Comparison of ENCODE assay signal across 9 mouse cellular contexts in the genomic region with DNA sequence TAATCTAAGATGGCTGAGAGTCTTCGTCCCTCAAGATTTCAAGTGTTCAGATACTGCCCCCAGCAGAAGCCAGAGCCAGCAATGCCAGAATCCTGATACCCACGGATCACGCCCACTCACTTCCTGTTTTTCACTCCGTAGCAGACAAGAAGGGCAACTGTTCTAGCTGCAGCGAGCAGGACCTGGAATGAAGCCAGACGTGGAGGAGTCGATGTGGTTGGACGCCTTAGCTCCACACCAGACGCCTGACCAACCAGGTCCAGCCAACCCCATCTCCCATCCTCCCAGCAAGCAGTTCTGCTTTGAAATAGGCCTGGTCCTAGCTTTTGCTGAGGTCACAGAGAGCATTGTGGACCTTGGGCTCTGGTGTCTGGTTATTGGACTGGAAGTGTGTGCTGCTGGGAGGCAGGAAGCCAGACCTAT. TPM values are rescaled to one million over a fixed set of nuclear protein-coding genes. Genes with fewer than 3 reads are reported as not detected.
DNase-seq lines count a peak whose midpoint lies in the region; ATAC-seq and TF ChIP-seq lines count a peak whose summit lies in the region.
"Had no signal": no experiment of that assay in that cellular context is flagged by ENCODE, and none has a peak within 500 bp of the region (broad histone marks: within the 10 kb centered on the region; RNA-seq: fewer than 3 reads in every experiment).

No protein-coding gene starts in this region.

- H3K4me2 ChIP-seq in hindbrain, postnatal 0 days (ENCODE audit: low read depth, low read length): no peak overlapping the region
- no peak overlapping the region for H3K4me2 ChIP-seq in hindbrain, embryonic 13.5 days
- H3K4me2 ChIP-seq in intestine, postnatal 0 days (replicated peaks; ENCODE audit: low read depth): no peak overlapping the region
- H3K4me2 ChIP-seq in limb, embryonic 13.5 days (replicated peaks): no peak overlapping the region

- ATAC-seq in hindbrain, postnatal 0 days: peak; percentile 40; the same call in 1 of the 2 replicates
- ATAC-seq in hindbrain, embryonic 13.5 days (ENCODE audit: low FRiP score): no peak
- peak; percentile 35; the same call in 1 of the 2 replicates for ATAC-seq in intestine, postnatal 0 days
- ATAC-seq in limb, embryonic 13.5 days (ENCODE audit: low FRiP score, low read depth): peak; percentile 36; the same call in 1 of the 2 replicates

- H3K27me3 ChIP-seq in hindbrain, postnatal 0 days (ENCODE audit: insufficient read depth, low read length): no peaks in the 10 kb centered on the region
- H3K27me3 ChIP-seq in hindbrain, embryonic 13.5 days: no peaks in the 10 kb centered on the region
- no peaks in the 10 kb centered on the region for H3K27me3 ChIP-seq in intestine, postnatal 0 days (replicated peaks; ENCODE audit: control insufficient read depth, insufficient read depth, low read length)
- H3K27me3 ChIP-seq in limb, embryonic 13.5 days: no peaks in the 10 kb centered on the region

- no peaks in the 10 kb centered on the region for H3K36me3 ChIP-seq in hindbrain, postnatal 0 days (ENCODE audit: insufficient read depth, low read length)
- no peaks in the 10 kb centered on the region for H3K36me3 ChIP-seq in hindbrain, embryonic 13.5 days
- no peaks in the 10 kb centered on the region for H3K36me3 ChIP-seq in intestine, postnatal 0 days (ENCODE audit: control insufficient read depth, insufficient read depth)
- H3K36me3 ChIP-seq in limb, embryonic 13.5 days: no peaks in the 10 kb centered on the region

- no peak for TF ChIP-seq CTCF in hindbrain, postnatal 0 days (IDR thresholded peaks at IDR 0.05; ENCODE audit: low read depth)
- TF ChIP-seq CTCF in intestine, postnatal 0 days (IDR thresholded peaks at IDR 0.05; ENCODE audit: low read depth): no peak

- WGBS in hindbrain, postnatal 0 days: 69% methylated on average over 9 of the region's 9 CpGs
- whole genome bisulfite sequencing in hindbrain, embryonic 13.5 days: 87% methylated on average over 9 of the region's 9 CpGs
- 49% methylated on average over 9 of the region's 9 CpGs for WGBS in intestine, postnatal 0 days
- WGBS in limb, embryonic 13.5 days: 63% methylated on average over 9 of the region's 9 CpGs

- H3K4me1 ChIP-seq in hindbrain, postnatal 0 days (ENCODE audit: insufficient read depth, low read length): no peaks in the 10 kb centered on the region
- no peaks in the 10 kb centered on the region for H3K4me1 ChIP-seq in hindbrain, embryonic 13.5 days (replicated peaks)
- H3K4me1 ChIP-seq in intestine, postnatal 0 days (replicated peaks; ENCODE audit: control insufficient read depth, insufficient read depth, low read length): 0 out of 2 replicates have a peak, but pooled peaks cover 5% of the 10 kb centered on the region
- peaks cover 4% of the 10 kb centered on the region; the same call in 1 of the 2 replicates for H3K4me1 ChIP-seq in limb, embryonic 13.5 days

- H3K9ac ChIP-seq in hindbrain, postnatal 0 days (replicated peaks; ENCODE audit: low read length): no peak overlapping the region
- H3K9ac ChIP-seq in hindbrain, embryonic 13.5 days: no peak overlapping the region
- H3K9ac ChIP-seq in intestine, postnatal 0 days (ENCODE audit: low read depth, low read length): no peak overlapping the region
- H3K9ac ChIP-seq in limb, embryonic 13.5 days: no peak overlapping the region

- DNase-seq in hindbrain, postnatal 0 days (ENCODE audit: low spot score): peak; percentile 20
- DNase-seq in gastrocnemius, postnatal 10 days: peak; percentile 37
- DNase-seq in monocyte, adult 2 months (ENCODE audit: low read depth in 1 of 2, low spot score in 2 of 2): peak; percentile 54 to 64
- peak; percentile 66 for DNase-seq in thymus, postnatal 14 days
- no peak for DNase-seq in urinary bladder, postnatal 25 days (ENCODE audit: low spot score)

- no peak overlapping the region for H3K27ac ChIP-seq in hindbrain, postnatal 0 days
- H3K27ac ChIP-seq in hindbrain, embryonic 13.5 days: no peak overlapping the region
- H3K27ac ChIP-seq in intestine, postnatal 0 days (ENCODE audit: low read depth, low read length): no peak overlapping the region
- no peak overlapping the region for H3K27ac ChIP-seq in limb, embryonic 13.5 days

- H3K4me3 ChIP-seq in hindbrain, postnatal 0 days (ENCODE audit: low read length): no peak overlapping the region
- H3K4me3 ChIP-seq in hindbrain, embryonic 13.5 days: no peak overlapping the region
- H3K4me3 ChIP-seq in intestine, postnatal 0 days (ENCODE audit: low read depth, low read length): no peak overlapping the region
- H3K4me3 ChIP-seq in limb, embryonic 13.5 days: no peak overlapping the region

- H3K9me3 ChIP-seq in hindbrain, postnatal 0 days (ENCODE audit: low read length): peaks cover 4% of the 10 kb centered on the region
- H3K9me3 ChIP-seq in hindbrain, embryonic 13.5 days: peaks cover 21% of the 10 kb centered on the region
- no peaks in the 10 kb centered on the region for H3K9me3 ChIP-seq in intestine, postnatal 0 days (ENCODE audit: control insufficient read depth)
- peaks cover 20% of the 10 kb centered on the region for H3K9me3 ChIP-seq in limb, embryonic 13.5 days

RNA-seq across cellular contexts. Expression of a gene that starts 33.9 kb away (rescaled TPM):
- total RNA-seq in hindbrain, postnatal 0 days (2014; rRNA removed): not detected in 2 replicates
- not detected in 2 replicates for polyA plus RNA-seq in hindbrain, postnatal 0 days (2015; fragmentation: Nextera tagmentation; extraction: Ambion mirVana)
- not detected in 2 replicates for polyA plus RNA-seq in hindbrain, embryonic 13.5 days (2015; fragmentation: Nextera tagmentation; extraction: Ambion mirVana)
- not detected for total RNA-seq in gastrocnemius, postnatal 10 days (2021)
- polyA plus RNA-seq in intestine, postnatal 0 days (2015; fragmentation: Nextera tagmentation; extraction: Ambion mirVana): not detected in 2 replicates
- polyA plus RNA-seq in limb, embryonic 13.5 days (2015; fragmentation: Nextera tagmentation; extraction: Ambion mirVana): not detected in 2 replicates
- polyA plus RNA-seq: gonadal fat pad, adult 2 months had no signal

RNA-seq across cellular contexts. Expression of a gene that starts 56.7 kb away (rescaled TPM):
- total RNA-seq in hindbrain, postnatal 0 days (2014; rRNA removed): 39.4 and 42.8 TPM in 2 replicates
- 22.9 and 25.6 TPM in 2 replicates for polyA plus RNA-seq in hindbrain, postnatal 0 days (2015; fragmentation: Nextera tagmentation; extraction: Ambion mirVana)
- polyA plus RNA-seq in hindbrain, embryonic 13.5 days (2015; fragmentation: Nextera tagmentation; extraction: Ambion mirVana): 43.3 and 43.5 TPM in 2 replicates
- 10 to 100 TPM; 51.8 to 80.1 TPM for total RNA-seq in gastrocnemius, postnatal 10 days (2021)
- 8.6 and 9.4 TPM in 2 replicates for polyA plus RNA-seq in intestine, postnatal 0 days (2015; fragmentation: Nextera tagmentation; extraction: Ambion mirVana)
- polyA plus RNA-seq in limb, embryonic 13.5 days (2015; fragmentation: Nextera tagmentation; extraction: Ambion mirVana): 40.4 and 42.2 TPM in 2 replicates
